Mouse (Mus musculus): ENCODE measurements at regions not wholly inside any gene's neighbourhood (a gene's known extent, or its start where the extent isn't known, plus 50 kb on each side); places are given as distances from the start of the nearest gene placed in this dataset.
A peak's percentile ranks its signal among the peaks of the same experiment; 100 is the strongest.

GRCm38 (mm10) chr1:137571190-137571904 lies 604.2 kb downstream of the Ptprc start:
- peak; percentile 65 for DNase-seq (ENCODE audit: low read depth)

GRCm38 (mm10) chr1:137567526-137567925 lies 607.3 kb upstream of the Nr5a2 start:
- peak; percentile 11 for DNase-seq (ENCODE audit: low read depth)

- no peak for DNase-seq (ENCODE audit: low read depth)
These were observed 605.4 kb upstream of the Nr5a2 start for GRCm38 (mm10) chr1:137565573-137566048.

GRCm38 (mm10) chr1:137561686-137562085 lies 601.4 kb upstream of the Nr5a2 start:
- peak; percentile 20 for DNase-seq (ENCODE audit: low read depth)

- peak; percentile 91 for DNase-seq (ENCODE audit: low read depth)
These were observed 600.4 kb upstream of the Nr5a2 start for GRCm38 (mm10) chr1:137560389-137561268.

GRCm38 (mm10) chr1:137549659-137550058 lies 589.4 kb upstream of the Nr5a2 start:
- DNase-seq (ENCODE audit: low read depth), result peak; percentile 27

- DNase-seq (ENCODE audit: low read depth), result no peak
These were observed 585.4 kb upstream of the Nr5a2 start for GRCm38 (mm10) chr1:137545666-137546065.

- DNase-seq (ENCODE audit: low read depth), result no peak
These were observed 583.6 kb upstream of the Nr5a2 start for GRCm38 (mm10) chr1:137543828-137544227.

GRCm38 (mm10) chr1:137541453-137541852 lies 581.2 kb upstream of the Nr5a2 start:
- no peak for DNase-seq (ENCODE audit: low read depth)

- DNase-seq (ENCODE audit: low read depth), result no peak
These were observed 579.3 kb upstream of the Nr5a2 start for GRCm38 (mm10) chr1:137539424-137540116.

GRCm38 (mm10) chr1:137514750-137515149 lies 554.5 kb upstream of the Nr5a2 start:
- no peak for DNase-seq (ENCODE audit: low read depth)

- DNase-seq (ENCODE audit: low read depth), result no peak
These were observed 543.6 kb upstream of the Nr5a2 start for GRCm38 (mm10) chr1:137503704-137504422.

- DNase-seq (ENCODE audit: low read depth), result no peak
These were observed 528.0 kb upstream of the Nr5a2 start for GRCm38 (mm10) chr1:137488226-137488625.

GRCm38 (mm10) chr1:137478459-137478858 lies 518.2 kb upstream of the Nr5a2 start:
- DNase-seq (ENCODE audit: low read depth), result no peak

- no peak for DNase-seq (ENCODE audit: low read depth)
These were observed 517.0 kb upstream of the Nr5a2 start for GRCm38 (mm10) chr1:137477239-137477638.

GRCm38 (mm10) chr1:137474858-137475257 lies 514.6 kb upstream of the Nr5a2 start:
- DNase-seq (ENCODE audit: low read depth), result no peak

- peak; percentile 54 for DNase-seq (ENCODE audit: low read depth)
These were observed 513.8 kb upstream of the Nr5a2 start for GRCm38 (mm10) chr1:137473800-137474685.

GRCm38 (mm10) chr1:137464971-137465370 lies 504.7 kb upstream of the Nr5a2 start:
- no peak for DNase-seq (ENCODE audit: low read depth)

GRCm38 (mm10) chr1:137461189-137461588 lies 500.9 kb upstream of the Nr5a2 start:
- DNase-seq (ENCODE audit: low read depth), result no peak

GRCm38 (mm10) chr1:137453446-137454208 lies 493.4 kb upstream of the Nr5a2 start:
- DNase-seq (ENCODE audit: low read depth), result peak; percentile 12

Data from 416B (cell line).